Mouse (Mus musculus) layer of hippocampus, adult 9-10 months (tissue): ENCODE results near the gene Casz1.

Experiments used
- DNase-seq: peaks from one replicate; pipeline ENCODE4 v3.0.0; 2022; ENCODE audit warnings: low spot score

Gene Casz1

GRCm38 (mm10) chr4:148803031-148803430, 1.2 kb upstream of the Casz1 start:
- no peak for DNase-seq

DNA sequence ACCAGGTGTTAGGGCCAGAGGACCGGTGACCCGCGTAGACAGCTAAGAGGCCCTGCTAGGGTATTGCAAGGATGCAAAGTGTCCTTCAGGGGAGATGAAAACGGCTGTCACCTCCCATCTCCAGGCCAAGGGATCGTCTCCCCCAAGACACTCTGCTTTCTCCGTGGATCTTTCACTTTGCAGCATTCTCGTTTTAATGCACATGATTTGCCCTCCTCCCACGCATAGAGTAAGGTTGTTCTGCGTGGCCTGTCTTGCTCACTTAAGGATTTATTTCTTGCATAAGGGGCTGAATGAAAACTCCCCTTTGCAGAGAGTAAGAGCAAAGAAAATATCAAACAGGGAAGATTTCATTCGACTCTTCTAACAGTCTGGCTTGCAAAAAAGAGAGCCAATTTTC, 593 bp upstream of the Casz1 start:
- no peak for DNase-seq

DNA sequence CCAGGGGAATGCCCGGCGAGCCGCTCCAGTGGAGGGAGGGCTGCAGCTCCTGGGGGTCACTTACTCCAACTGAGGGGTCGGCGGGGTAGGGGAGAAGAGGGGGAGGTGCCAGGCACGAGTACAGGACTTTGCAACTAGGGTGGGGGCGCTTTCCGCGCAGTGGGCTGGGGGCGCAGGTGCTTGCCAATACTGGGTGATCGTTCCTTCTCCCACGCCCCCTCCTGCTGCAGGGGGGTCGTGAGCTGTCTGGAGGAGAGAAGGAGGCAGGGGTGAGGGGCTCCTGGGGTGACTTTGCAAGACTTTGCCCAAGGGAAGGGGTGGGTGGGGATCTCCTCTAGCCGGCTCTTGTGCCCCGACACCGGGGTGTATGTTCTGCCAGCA, 541 bp downstream of the Casz1 start:
- DNase-seq, result no peak

DNA sequence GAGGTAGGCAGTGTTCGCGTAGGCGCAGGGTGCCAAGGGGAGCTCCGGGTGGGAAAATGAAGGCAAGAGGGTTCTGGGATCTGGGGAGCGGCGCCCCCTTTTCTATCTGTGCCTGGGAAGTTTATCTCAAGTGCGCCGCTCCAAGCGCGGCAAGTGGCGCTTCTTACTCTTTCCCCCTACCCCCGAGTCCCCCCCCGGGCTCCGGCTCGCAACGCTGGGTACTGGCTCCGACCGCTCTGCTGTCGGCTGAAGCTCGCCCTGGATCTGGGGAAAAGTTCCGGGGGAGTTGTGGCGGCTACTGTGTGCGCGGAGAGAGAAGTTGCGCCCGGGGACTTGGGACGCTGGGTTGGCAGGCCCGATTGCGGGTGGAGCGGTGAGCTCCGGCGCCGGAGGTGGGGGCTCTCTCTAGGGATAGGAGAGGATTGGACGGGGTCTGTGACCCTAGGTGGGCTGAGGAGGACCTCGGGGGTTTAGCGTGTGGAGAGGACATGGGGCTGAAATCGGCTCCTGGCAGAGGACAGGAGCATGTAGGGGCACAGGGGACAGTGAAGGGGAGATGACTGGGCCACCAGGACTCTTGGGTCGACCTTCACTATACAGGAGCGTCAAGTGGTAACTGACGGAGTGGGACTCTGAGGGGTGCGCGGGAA, 1.1 kb downstream of the Casz1 start:
- no peak for DNase-seq

GRCm38 (mm10) chr4:148805811-148806747, 1.9 kb downstream of the Casz1 start:
- no peak for DNase-seq

DNA sequence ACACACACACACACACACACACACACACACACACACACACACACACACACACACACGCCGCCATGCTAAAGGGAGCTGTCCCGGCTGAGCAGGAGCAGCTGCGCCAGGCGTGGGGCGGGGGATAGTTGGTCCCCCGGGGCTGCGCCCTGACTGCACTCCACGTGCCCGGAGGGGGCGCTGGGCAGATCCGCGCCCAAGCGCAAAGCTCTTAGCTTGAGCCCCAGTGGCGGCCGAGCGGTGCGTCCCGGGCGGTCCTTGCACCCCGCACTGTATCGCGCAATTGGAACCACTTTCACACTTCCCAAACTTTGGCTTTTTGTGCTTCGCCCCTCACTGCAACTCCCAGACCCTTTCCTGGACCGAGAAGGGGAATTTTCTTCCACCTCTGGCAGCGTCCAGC, 2.6 kb downstream of the Casz1 start:
- DNase-seq, result no peak

DNA sequence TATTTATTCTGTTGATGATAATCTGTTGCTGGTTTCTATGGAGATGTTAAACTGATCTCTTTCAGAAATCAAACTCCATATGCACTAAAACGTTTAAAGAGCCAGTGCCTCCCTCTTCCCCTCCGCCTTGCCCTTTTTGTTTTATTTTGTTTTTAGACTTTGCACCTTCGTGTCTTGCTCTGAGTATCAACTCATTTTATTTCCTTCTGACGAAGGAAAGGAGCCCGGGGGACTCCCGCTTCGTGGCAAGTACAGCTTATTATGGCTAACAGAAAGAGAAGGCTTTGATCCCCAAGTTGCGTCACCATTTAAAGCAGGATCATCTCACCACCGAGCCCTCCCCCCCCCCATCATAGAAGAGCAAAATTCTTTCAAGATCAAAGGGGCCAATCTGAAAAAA, 3.2 kb downstream of the Casz1 start:
- no peak for DNase-seq

- DNase-seq, result no peak
Observed at GRCm38 (mm10) chr4:148808839-148809238, 4.6 kb downstream of the Casz1 start.

- no peak for DNase-seq
Observed at GRCm38 (mm10) chr4:148810706-148811105, 6.5 kb downstream of the Casz1 start.

DNA sequence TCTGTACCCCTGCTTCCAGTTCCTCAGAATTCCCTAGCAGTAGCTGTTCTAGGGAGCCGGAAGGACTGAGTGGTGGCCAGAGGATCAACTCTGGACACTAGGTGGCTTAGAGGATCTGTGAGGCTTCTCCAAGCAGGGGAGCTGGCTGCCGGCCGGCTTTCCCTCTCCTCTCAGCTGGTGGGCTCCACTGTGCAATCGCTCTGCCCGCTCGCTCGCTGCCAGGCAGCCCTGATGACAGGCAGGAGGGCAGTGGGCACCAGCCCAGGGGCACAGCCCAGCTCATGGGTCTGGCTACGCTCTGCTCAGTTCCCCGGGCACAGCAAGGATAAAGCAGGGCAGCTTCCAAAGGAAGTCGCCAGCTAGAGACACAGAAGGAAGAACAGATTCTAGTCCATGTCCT, 7.7 kb downstream of the Casz1 start:
- no peak for DNase-seq

DNA sequence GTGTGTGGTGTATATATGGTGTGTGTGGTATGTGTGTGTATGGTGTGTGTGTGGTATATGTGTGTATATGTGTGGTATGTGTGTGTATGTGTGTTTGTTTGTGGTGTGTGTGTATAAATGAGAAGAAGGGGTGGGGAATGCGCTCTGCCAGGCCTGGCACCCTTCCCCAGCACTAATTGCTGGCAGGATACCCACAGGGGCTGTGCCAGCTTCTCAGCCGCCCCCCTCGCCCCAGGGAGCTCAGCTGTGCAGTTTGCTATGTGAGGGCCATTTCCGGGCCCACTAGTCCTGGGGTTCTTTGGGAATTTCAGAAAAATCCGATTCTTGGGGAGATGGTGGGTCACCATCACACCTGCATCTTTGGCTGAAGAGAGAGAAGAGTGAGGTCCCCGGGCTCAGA, 9.0 kb downstream of the Casz1 start:
- DNase-seq, result no peak

GRCm38 (mm10) chr4:148816556-148816955, 12.3 kb downstream of the Casz1 start:
- no peak for DNase-seq

- no peak for DNase-seq
Observed at GRCm38 (mm10) chr4:148818161-148818560, 13.9 kb downstream of the Casz1 start.

GRCm38 (mm10) chr4:148820171-148820570, 15.9 kb downstream of the Casz1 start:
- DNase-seq, result no peak

DNA sequence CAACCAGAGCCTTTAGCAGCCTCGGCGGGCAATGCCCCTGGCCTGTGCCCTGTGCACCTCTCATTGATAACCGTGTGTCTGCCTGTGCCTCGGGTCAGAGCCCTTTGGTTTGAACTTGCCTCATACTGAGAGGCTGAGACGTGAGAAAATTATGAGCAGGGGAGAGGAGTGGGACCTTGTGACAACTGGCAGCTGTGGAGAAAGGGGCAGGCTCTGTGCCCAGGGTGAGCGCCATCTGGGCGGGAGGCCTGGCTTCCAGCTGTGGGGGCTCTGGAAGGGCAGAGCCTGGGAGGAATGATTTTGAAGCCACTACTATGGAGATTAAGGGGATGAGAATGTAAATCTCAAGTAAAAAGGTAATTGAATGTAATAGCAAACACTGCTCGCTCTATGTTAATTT, 19.1 kb downstream of the Casz1 start:
- no peak for DNase-seq

DNA sequence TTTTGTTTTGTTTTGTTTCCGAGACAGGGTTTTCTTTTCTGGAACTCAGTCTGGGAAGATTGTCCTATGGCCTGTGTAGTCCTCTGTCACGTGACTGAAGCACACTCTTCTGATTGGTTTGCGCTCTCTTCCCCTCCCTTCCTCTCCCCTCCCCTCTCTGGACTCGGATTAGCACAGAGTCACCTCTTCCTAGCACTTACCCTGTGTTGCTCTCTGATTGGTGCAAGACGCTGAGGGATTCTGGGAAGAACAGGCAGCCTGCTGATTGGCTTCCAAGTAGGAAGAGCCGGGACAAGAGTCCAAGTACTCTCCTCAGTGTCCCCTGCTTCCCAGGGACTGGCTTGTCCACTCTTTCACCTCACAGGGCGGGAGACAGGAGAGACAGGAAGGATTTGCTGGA, 26.1 kb downstream of the Casz1 start:
- DNase-seq, result no peak

DNA sequence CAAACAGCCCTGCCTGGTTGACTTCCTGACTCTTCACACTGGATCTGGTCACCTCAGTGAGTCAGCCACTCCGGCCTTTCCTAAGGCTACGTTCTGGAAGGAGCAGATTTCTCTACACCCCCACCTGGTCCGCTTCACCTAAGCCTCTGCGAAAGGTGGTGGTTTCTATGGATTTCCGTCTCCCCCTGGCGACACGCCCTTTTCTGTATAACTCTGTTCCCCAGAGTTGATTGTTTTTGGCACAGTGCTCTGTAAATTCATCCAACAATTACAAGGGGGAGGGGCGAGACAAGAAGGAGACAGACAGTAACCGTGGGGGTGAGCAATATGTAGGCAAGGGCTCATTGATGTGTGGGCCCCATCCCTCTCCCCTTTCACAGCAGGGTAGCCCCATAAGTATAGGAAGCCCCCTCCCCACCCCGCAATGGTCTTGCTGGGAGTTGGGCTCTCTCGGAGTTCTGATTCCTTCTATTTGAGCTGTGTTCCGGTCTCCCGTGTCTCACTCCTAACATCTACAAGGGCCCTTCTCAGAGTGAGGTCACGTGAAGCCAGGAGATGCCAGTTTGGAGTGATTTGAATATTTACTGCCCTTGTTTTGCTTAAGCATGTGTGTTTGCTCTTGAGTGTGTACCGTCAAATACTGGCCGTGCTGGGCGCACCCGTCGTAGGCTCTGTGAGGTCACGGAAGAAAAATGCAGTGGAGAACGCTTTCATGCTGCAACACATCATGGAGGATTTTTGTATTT, 29.2 kb downstream of the Casz1 start:
- DNase-seq, result no peak

DNA sequence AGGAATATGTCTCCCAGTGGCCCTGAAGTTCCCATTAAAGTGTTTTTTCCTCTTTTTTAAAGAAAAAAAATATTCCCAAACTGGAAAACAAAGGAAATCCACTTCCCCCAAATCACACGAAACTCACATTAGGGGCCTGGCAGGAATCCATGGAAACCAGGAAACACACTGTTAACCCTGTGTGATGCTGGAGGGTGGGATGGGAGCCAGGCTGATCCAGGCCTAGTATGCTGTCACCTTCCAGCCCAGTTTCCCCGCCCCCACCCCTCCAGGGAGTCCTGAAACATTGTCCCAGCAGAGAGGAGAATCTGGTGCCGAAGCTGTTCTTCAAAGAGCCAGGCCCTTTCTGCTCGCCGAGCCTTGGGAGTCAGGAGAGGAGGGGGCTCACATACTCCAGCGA, 32.2 kb downstream of the Casz1 start:
- DNase-seq, result no peak

DNA sequence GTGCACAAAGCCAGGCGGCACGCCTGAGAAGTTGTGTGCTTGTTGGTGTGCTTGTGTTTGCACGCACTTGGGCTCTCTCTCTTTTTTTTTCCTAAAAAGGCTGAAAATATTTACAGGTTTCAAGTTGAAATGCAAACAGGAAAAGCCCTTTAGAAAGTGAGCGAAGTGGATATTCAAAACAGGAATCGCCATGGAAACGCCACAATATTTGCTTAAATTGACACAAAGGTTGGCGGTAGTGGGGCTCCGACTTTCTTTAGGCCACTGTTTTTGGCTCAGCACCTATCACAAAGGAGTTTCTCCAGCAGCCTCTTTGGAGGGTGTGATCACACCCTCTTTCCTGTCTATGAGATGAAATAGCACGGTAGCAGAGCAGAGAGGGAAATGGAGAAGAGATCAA, 32.8 kb downstream of the Casz1 start:
- DNase-seq, result no peak

DNA sequence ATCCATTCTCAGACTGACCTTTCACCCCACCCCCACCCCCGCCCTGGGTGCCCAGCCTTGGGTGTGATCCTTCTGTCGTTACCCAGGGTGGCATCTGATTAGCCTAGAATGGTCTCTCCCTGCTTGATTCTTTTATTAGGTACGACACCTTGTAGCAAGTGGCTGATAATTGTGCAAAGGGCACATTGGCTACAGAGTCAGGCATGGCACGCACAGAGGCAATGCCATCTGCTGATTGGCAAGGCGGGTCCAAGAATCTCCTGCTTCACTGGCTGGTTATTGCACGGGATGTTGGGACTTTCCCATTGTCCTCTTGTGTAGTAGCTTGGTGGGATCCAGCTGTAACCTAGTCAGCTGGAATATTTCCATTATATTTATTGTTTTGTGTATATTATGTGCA, 33.4 kb downstream of the Casz1 start:
- DNase-seq, result no peak

- DNase-seq, result no peak
Observed at GRCm38 (mm10) chr4:148842302-148842701, 38.1 kb downstream of the Casz1 start.

GRCm38 (mm10) chr4:148844921-148845320, 40.7 kb downstream of the Casz1 start:
- DNase-seq, result no peak

DNA sequence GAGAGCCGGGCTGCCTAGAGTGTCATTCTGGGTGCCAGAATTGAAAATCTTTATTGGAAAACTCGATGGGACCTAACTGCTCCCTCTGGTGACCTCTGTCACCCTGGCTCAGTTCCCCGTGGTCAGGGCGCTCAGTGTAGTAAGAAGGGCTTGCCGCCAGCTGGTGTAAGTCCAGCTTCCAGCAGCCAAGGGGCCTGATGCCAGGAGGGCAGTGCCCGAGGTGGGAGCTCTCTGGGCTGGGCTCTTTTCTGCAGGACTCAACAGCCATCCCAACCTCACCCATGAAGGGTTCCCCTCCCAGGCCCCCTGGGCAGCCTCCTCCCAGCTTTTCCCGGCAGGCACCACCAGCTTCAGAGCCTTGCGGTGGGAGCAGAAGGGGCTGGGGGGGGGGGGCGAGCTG, 42.0 kb downstream of the Casz1 start:
- DNase-seq, result no peak
